Comparison of ENCODE assay signal across 8 mouse cellular contexts in the genomic region with DNA sequence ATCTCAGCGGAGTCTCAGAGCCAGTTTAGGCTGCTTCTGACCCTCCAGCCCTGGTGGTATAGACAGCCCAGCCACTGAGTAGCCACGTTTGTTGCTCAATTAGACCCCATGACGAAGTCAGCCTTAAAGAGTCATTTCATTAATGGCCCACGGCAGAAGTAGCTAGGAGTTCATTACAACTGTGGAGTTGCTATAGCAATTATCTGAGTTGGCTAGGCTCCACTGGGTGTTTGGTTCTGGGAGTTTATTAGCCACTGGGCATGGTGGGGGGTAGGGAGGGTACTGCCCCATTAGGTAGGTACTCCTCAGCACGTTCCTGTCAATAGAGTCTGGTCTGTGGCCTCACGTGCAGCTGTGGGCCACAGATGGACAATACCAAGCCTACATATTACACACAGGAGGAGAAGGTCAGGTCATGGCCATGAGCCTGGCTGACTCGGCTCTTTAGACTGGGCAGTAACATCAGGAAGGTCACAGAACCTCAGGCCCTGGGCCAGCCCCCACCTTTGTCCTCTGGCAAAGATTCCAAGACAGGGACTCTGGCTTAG.
DNase-seq lines count a peak whose midpoint lies in the region; ATAC-seq and TF ChIP-seq lines count a peak whose summit lies in the region.

No protein-coding gene starts in this region.

- peak; percentile 35; the same call in 1 of the 2 replicates for ATAC-seq in embryonic facial prominence, embryonic 15.5 days (ENCODE audit: insufficient number of reproducible peaks, low FRiP score, low TSS enrichment, low read depth)

- no peak for TF ChIP-seq CTCF in brain, embryonic 14.5 days (IDR thresholded peaks at IDR 0.05; ENCODE audit: borderline replicate concordance, extremely low read depth, insufficient read depth, insufficient read length)
- TF ChIP-seq CTCF in kidney, adult 2 months (conservative IDR thresholded peaks at IDR 0.05; ENCODE audit: insufficient read depth, insufficient read length, low read depth, low read length), result no peak

- no peaks in the 10 kb centered on the region for H3K36me3 ChIP-seq in embryonic facial prominence, embryonic 15.5 days
- H3K36me3 ChIP-seq in embryonic facial prominence, embryonic 10.5 days (replicated peaks), result no peaks in the 10 kb centered on the region
- H3K36me3 ChIP-seq in kidney, adult 2 months (ENCODE audit: control insufficient read depth, insufficient read depth, low read length), result no peaks in the 10 kb centered on the region

- H3K27me3 ChIP-seq in embryonic facial prominence, embryonic 15.5 days, result no peaks in the 10 kb centered on the region
- H3K27me3 ChIP-seq in embryonic facial prominence, embryonic 10.5 days (replicated peaks; ENCODE audit: low read depth, poor library complexity, severe bottlenecking), result 0 out of 2 replicates have a peak, but pooled peaks cover 3% of the 10 kb centered on the region
- H3K27me3 ChIP-seq in kidney, adult 2 months (replicated peaks; ENCODE audit: control insufficient read depth, insufficient read depth, low read length), result no peaks in the 10 kb centered on the region

- H3K4me1 ChIP-seq in embryonic facial prominence, embryonic 15.5 days, result no peaks in the 10 kb centered on the region; the same call in 1 of the 2 replicates
- H3K4me1 ChIP-seq in embryonic facial prominence, embryonic 10.5 days, result peaks cover 17% of the 10 kb centered on the region
- peaks cover 48% of the 10 kb centered on the region for H3K4me1 ChIP-seq in kidney, adult 2 months (ENCODE audit: control insufficient read depth, insufficient read depth, low read length)

- H3K9me3 ChIP-seq in embryonic facial prominence, embryonic 15.5 days (replicated peaks), result no peaks in the 10 kb centered on the region
- H3K9me3 ChIP-seq in embryonic facial prominence, embryonic 10.5 days, result no peaks in the 10 kb centered on the region

- no peak overlapping the region for H3K27ac ChIP-seq in embryonic facial prominence, embryonic 15.5 days (replicated peaks)
- no peak overlapping the region for H3K27ac ChIP-seq in embryonic facial prominence, embryonic 10.5 days (replicated peaks)
- H3K27ac ChIP-seq in kidney, adult 2 months (ENCODE audit: insufficient read depth, low read depth, low read length), result peak overlapping the region; percentile 61

- WGBS in embryonic facial prominence, embryonic 15.5 days, result 68% methylated on average over 7 of the region's 7 CpGs
- 70% methylated on average over 7 of the region's 7 CpGs for WGBS in embryonic facial prominence, embryonic 10.5 days
- 34% methylated on average over 7 of the region's 7 CpGs for WGBS in kidney, adult 2 months

- no peak for TF ChIP-seq POLR2A in brain, embryonic 14.5 days (IDR thresholded peaks at IDR 0.05; ENCODE audit: borderline replicate concordance, extremely low read depth, insufficient read depth, insufficient read length, poor library complexity, severe bottlenecking)
- no peak for TF ChIP-seq POLR2A in kidney, adult 2 months (IDR thresholded peaks at IDR 0.05; ENCODE audit: low read depth, low read length)

- no peak overlapping the region for H3K4me3 ChIP-seq in embryonic facial prominence, embryonic 15.5 days (replicated peaks)
- no peak overlapping the region for H3K4me3 ChIP-seq in embryonic facial prominence, embryonic 10.5 days
- no peak overlapping the region for H3K4me3 ChIP-seq in kidney, adult 2 months (ENCODE audit: insufficient read depth, low read depth, low read length)

- no peak overlapping the region for H3K9ac ChIP-seq in embryonic facial prominence, embryonic 15.5 days

- H3K4me2 ChIP-seq in embryonic facial prominence, embryonic 15.5 days (replicated peaks), result no peak overlapping the region

- no peak for DNase-seq in embryonic facial prominence, embryonic 10.5 days (ENCODE audit: low spot score)
- DNase-seq in brain, embryonic 14.5 days (ENCODE audit: low read depth), result peak; percentile 41
- peak; percentile 96 for DNase-seq in kidney, adult 2 months
- DNase-seq in lung, postnatal 36 days, result peak; percentile 57
- DNase-seq in cerebellum, postnatal 25 days, result no peak
- no peak for DNase-seq in frontal cortex, postnatal 14 days (ENCODE audit: low spot score in 2 of 2)
- DNase-seq in B cell, adult 2 months, result no peak

Comparison
In these comparisons a context has a peak if more than half of its experiments do, and no peak if none do; other contexts are left out.
1. DNase-seq: peak in brain, embryonic 14.5 days (single experiment), kidney, adult 2 months (single experiment) and lung, postnatal 36 days (single experiment); none in embryonic facial prominence, embryonic 10.5 days (single experiment), cerebellum, postnatal 25 days (0 of 2), frontal cortex, postnatal 14 days (0 of 2) and B cell, adult 2 months (0 of 2).